Mouse (Mus musculus) adrenal gland, adult 8-10 months (tissue): ENCODE measurements around the gene Cops6. TPM values are rescaled to one million over a fixed set of nuclear protein-coding genes. Genes with fewer than 3 reads are reported as not detected.

Experiments
- DNase-seq: peaks from one replicate; pipeline ENCODE4 v3.0.0; 2022
- total RNA-seq, 4 experiments: library from RNA; stranded (reverse); gene quantifications; 2 replicates each; pipeline ENCODE4 v1.2.4; 2022

Cops6 gene
- 100 to 1,000 TPM; 123 to 142 (median 139) TPM for total RNA-seq

DNA sequence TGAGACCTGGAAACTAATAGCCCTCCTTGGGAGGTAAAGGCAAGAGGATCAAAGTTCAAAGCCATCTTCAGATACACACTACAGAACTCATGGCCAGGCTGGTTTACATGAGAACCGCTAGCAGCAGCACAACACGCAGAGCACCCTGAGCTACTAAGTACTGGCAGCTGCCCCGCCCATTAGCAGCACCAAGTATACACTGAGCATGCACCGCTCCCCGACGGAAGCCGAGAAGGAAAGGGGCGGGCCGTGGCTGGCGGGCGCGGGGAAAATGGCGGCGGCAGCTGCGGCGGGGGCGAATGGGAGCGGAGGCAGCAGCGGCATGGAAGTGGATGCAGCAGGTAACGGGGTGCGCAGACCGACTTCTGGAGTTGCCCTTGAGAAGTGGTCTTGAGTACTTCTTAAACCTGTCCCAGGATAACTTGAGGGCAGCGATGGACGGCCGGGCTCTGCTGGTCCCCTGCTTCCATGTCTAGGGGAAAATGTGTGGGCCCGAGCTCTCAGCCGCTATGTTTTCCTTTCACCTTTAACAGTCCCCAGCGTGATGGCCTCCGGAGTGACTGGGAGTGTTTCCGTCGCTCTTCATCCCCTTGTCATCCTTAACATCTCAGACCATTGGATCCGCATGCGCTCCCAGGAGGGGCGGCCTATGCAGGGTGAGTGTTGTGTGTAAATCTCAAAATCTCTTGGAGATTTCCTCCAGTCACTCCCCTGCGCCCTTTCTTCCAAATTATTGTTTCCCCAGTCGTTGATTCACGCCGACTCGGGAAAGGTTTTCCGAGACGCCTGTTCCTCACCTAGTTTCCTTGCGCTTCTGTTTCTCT, at the start of gene Cops6:
Gene Cops6, plus strand, starts transcription at position 230 of the 824 bp plus-strand sequence.
- DNase-seq = peak; percentile 91

DNA sequence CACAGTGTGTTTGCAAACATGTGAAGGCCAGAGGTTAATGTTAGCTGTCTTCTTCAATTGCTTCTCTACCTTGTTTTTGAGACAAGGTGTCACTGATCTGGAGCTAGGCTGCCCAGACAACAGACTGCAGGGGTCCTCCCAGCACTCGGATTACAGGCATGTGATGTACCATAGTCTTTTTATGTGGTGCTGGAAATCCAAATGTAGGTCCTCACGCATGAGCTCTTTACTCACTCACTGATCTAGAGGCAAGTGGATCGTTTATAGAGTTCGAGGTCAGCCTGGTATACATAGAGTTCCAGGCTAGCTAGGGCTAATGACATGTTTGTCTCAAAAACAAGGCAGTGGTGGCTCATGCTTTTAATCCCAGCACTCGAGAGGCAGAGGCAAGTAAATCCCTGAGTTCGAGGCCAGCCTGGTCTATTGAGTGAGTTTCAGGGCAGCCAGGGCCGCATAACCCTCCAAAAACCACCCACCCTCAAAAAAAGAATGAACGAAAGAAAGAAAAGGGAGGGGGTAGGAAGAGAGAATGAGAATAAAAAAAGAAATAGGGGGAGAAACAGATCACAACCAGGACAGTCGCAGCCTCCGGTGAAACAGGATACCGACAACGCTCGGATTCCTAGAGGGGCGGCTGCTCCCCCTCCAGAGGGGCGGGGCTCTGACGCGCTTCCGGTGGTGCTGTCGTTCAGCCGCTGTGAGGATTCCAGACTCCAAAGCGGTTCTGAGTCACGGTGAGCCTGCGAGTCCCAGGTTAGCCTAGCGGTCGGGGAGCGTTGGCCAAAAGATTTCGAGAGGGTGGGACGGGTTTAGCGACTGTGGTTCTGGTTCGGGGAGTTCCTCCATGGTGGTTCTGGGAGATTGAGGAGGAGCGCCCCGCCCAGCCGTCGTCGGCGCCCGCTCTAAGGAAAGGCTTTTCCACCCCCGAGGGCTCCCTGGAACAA, 44.3 kb upstream of the Cops6 start, which contains the start of gene Zscan21:
Gene Zscan21, plus strand, starts transcription at position 649 of the 944 bp plus-strand sequence.
- peak; percentile 90 for DNase-seq

DNA sequence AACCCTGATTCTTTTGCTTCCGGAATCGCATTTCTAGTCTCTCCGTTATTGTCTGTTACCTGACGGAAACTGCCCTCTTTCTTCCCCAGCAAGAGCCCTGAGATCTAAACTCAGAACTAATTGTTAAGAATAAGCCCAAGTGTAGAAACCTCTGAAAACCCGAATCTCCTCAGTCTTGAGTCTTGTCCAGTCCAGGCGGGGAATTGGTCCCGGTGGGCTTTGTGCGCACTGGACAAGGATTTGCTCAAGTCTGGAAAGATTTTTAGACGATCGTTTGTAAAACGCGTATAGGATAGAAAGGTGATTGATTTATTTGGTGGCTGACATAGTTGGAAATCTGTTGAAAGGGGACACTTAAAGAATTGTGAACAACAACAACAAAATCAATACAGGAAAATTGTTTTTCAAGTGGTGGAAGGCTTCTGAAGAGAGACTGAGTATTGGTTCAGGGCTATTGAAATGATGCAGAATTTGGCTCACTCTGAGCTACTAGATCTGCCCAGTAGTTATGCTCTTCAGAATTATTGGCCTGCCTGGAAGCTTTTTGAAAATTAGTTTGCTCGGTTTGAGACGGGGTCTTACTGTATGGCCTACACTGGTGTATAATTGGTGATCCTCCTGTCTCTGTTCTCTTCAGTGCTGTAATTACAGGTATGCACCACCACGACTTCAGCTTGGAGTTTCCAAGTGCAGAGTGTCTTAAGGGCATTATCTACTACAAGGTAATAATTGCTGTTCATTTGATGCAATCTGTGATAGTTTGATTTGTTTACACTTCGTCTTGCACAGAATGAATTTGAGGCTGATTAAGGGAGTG, 43.5 kb upstream of the Cops6 start:
- DNase-seq = no peak

DNA sequence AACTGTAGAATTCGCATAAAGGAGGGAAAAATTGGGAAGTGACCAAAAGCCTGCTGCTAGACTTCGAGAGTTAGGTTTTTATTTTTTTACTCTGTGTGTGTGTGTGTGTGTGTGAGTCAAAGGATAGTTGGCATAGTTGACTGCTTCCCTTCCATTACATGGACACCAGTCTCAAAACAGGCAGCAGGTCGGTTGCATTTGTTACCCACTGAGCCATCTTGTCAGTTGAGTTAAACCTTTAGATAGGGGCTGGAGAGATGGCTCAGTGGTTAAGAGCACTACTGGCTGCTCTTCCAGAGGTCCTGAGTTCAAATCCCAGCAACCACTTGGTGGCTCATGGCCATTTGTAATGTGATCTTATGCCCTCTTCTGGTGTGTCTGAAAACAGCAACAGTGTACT, 42.8 kb upstream of the Cops6 start:
- no peak for DNase-seq

DNA sequence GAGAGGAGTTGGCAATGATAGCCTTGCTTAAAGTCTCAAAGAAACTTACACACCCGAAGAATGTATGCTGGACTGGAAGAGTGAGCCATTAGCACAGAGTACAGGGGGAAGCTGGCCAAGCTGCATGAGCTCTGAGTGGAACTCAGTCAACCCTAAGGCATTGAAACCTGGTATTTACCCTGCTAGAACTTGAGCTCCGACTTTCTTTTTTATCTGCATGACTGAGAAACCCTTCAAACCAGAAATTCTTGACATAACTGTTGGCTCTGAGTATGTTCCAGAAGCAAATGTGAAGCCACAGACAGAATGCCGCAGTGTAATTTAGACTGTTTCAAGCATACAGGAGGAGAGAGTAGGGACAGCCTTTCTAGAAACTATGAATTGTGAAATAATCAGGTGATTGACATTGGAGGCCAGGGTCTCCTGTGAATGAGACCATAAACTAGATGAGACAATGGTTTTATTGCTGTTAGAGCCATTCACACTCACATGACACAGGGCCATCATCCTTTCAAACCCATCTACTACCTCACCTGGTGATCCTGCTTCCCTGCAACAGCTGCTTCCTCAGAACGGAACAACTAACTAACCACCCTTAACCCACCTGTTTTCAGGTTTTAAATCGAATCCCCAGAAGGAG, 28.3 kb upstream of the Cops6 start:
- DNase-seq = no peak

DNA sequence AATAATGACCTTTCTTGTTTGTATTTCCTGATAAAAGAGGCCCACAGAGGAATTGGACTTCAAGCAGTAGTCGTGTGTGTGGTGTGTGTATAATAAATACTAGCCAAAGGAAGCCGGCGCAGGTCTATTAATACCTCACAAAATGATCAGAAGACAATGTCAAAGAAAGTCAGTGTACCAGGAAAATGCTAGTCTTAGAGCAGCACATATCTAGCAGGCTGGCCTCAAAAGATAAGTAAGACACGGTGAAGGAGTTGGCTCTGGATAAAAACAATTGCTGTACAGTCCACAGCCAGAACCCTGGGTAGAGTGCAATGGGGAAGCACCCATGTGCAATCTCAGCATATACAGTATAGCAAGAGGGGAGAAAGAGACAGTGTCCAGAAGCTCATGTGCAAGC, 23.6 kb upstream of the Cops6 start:
- no peak for DNase-seq

DNA sequence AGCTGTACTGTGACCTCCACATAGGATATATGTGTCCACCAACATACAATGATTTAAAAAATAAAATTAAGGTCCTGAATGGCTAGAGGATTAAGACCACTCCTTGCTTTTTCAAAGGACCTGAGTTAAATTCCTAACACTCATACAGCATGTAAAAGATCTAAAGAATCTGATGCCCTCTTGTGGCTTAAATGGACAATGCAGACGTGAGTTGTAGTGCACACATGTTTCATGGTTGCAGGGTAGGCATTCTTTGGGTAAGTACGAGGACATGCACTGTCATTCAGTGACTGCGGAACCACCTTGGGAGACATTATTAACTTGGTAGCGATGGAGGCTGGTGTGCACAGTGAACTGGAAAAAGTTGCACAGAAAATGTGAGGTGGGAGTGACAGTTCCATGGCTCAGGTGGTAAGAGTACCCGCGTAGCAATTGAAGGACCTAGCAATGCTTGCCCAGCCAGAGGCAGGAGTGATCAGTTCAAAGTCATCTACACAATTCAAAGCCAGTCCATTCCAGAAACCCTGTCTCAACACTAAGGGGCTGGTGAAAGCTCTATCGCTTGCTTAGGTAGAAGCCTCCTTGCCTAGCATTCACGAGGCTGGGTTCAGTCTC, 22.8 kb upstream of the Cops6 start:
- DNase-seq = no peak

DNA sequence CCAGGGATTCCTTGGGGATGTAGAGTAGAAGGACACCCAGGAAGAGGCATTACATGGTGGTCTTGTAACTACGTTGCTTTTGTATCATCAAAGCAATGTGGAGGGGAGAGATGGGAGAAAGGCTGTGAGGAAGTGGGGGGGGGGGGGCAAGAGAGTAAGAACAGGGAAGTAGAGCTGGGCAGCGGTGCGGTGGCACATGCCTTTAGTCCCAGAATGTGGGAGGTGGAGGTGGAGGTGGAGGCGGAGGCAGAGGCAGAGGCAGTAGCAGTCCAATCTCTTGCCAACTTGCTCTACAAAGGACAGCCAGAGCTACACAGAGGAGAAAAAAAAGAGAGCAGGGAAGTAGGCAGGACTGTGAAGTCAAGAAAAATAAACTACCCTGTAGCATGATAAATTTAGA, 22.3 kb upstream of the Cops6 start:
- no peak for DNase-seq

DNA sequence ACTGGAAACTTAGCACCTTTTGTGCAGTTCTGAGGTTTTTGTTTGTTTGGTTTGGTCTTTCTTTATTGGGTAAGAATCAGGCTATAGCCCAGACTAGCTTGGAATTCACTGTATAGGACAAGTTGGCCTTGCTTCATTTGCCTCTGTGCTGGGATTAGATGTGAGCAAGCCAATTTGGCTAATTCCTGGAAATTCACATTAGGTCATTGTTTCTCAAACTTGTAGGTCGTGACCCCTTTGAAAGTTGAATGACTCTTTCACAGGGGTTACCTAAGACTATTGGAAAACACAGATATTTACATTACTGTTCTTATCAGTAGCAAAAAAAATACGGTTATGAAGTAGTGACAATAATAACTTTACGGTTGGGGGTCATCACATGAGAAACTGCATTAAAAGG, 6.5 kb upstream of the Cops6 start:
- DNase-seq = no peak

DNA sequence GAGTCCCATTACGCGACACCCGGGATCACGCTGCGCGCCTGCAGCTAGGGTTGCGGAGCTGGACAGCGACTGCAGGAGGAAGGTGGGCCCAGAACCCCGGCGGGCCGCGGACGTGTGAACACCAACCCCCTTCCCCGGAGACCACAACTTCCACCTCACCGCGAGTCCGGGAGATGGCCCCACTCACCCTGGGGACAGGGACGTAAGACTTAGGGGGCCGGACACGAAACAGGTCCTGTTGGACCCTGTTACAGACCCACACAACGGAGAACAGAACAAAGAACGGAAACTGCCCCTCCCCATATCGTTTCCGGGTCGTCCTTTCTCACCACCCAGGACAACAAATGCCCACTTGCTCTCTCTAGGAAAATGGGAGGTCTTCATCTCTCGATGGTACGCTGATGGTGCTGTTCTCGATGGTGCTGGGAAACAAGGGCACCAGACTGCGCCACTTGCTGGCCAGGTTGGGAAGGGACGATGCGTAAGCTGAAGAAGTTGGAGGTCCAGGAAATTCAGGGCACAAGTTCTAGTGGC, 5.4 kb upstream of the Cops6 start, which contains the start of gene Zfp113:
Gene Zfp113, minus strand, starts transcription at position 302 of the 534 bp plus-strand sequence.
- DNase-seq = peak; percentile 89

DNA sequence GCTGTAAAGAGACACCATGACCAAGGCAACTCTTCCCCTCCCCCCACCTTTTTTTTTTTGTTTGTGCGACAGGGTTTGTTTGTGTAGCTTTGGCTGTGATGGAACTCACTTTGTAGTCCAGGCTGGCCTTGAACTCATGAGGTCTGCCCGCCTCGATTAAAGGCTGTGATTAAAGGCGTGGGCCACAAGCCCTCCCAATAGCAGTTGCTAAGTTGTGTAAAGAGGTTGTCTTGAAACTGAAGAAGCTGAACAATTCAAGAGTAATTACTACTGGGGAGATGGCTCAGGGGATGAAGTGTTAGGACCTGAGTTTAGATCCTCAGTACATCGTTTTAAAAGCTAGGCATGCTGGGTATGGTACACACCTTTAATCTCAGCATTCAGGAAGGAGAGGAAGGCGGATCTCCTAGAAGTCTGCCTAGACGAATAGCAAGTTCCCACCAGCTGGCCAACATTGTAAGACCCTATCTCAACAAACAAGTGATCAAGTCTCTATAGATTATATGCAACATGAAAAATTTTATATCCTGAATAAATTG, 578 bp upstream of the Cops6 start:
- DNase-seq = no peak

DNA sequence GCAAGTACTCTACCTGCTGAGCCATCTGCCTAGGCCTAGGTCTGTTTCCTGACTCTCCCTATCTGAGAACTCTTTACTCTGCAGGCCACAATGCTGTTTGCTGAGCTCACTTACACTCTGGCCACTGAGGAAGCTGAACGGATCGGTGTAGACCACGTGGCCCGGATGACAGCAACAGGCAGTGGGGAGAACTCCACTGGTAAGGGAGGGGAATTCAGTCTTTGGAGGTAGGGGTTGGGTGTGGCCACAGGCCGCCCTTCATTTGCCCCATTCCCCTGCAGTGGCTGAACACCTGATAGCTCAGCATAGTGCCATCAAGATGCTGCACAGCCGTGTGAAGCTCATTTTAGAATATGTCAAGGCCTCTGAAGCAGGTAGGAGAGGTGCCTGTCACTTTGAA, 2.2 kb downstream of the Cops6 start:
- no peak for DNase-seq

DNA sequence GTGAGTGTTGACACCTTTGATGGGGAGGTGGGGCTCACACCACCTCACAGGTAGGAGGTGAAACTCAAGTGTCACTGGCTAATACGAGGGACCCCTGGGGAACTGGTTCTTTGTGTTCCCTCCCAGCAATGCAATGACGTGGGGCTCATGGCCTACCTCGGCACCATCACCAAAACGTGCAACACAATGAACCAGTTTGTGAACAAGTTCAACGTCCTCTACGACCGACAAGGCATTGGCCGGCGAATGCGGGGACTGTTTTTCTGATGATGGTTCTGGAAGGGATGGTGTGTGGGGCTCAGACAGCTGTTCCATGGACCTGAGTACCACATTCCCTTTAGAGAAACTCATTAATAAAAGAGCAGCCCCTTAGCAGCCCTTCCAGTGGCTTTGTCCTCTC, 2.7 kb downstream of the Cops6 start:
- no peak for DNase-seq

DNA sequence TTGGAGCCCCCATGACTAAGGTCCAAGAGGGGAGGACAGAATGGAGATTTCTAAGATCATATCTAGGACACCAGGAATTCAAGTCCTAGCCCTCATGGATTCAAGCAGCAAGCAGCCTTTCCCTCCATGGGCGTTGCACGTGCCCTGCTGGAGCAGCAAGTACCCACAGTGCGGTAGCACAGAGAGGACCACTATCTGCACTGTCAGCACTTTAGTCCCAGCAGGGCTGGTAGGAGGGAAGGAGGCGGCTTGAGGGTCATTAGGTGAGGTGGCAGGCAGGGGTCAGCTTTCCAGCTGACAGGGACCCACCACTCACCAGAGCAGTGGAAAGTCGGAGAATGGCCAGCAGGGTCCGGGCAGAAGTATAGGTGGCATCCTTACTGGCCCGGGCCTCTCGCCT, 4.7 kb downstream of the Cops6 start:
- DNase-seq = no peak

DNA sequence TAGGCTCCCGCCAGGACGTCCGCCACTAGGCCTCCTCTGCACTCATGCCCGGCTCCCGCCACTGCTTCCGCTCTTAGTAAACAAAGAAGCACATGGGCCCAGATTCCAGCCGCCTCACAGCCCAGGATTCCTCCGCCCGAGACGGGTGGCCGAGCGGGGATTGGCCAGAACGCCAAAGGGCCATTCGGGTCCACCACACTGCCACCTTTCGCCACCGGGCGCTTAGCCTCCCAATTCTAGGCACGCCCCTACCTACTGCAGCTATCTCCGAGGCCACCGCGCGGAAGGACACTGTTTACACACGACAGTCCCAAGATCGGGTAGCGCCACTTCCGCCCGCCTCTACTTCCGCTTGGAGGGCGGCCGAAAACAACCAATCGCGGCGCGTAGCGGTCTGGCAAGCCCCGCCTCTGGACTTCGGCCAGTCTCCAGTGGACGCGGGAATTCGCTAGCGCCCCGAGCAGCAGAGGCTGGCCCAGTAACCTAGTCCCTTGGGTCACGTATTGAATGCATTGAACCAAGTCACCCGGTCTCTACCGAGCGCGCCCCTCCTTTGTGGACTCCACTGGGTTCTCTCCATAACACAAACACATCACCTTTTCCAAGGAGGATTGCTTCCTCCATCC, 10.2 kb downstream of the Cops6 start:
- DNase-seq = peak; percentile 96

DNA sequence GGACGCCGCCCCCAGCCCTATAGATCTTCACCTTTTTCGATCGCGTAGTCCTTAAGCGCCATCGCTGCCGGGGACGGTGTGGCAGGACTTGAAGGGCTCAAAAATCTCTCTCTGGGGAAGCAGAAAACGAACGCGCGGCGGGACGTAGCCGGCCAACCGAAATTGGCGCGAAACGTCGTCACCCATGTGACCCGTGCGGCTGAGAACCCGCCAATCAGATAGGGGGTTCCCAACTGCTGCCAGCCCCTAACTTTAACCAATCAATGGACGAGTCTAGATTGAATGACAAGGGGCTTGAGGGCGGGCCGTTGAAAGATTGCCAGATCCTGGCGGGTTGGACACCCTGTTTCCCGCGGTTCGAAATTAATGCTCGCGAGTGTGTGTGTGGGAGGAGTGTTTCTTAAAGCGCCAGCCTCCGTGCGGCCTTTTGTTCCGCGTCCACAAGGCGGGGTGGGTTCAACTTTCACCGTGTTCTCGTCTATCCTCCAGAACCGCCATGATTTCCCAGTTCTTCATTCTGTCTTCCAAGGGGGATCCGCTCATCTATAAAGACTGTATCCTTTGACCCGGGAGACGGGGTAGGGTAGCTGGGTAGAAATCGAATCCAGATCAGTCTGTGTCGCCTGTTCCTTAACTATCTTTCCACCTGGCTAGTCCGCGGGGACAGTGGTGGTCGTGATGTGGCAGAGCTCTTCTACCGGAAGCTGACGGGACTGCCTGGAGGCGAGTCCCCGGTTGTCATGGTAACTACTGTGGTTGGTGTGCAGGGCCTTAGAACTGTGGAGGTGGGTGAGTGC, 11.0 kb downstream of the Cops6 start, which contains the start of the genes Ap4m1 and Mcm7:
Gene Ap4m1, plus strand, starts transcription at position 308 of the 797 bp plus-strand sequence.
Gene Mcm7, minus strand, starts transcription at position 728 of the 797 bp plus-strand sequence.
- peak; percentile 98 for DNase-seq

DNA sequence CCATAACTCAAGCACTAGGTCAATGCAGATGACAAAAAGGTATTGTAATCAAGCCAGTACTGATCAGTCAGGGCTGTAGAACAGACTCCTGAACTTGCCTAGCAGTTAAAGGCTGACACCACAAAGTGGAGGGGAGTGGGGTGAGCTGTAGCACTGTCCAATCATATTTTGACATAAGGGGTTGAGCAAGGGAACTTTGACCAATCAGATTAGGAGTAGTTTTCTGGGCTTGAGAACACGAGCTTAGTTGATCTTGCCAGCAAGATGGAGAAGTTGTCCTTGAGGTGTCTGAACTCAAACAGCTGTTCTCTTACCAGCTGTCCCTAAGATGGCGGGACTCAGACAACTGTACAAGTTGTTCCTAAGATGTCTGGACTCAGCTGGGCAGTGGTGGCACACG, 12.3 kb downstream of the Cops6 start:
- no peak for DNase-seq

DNA sequence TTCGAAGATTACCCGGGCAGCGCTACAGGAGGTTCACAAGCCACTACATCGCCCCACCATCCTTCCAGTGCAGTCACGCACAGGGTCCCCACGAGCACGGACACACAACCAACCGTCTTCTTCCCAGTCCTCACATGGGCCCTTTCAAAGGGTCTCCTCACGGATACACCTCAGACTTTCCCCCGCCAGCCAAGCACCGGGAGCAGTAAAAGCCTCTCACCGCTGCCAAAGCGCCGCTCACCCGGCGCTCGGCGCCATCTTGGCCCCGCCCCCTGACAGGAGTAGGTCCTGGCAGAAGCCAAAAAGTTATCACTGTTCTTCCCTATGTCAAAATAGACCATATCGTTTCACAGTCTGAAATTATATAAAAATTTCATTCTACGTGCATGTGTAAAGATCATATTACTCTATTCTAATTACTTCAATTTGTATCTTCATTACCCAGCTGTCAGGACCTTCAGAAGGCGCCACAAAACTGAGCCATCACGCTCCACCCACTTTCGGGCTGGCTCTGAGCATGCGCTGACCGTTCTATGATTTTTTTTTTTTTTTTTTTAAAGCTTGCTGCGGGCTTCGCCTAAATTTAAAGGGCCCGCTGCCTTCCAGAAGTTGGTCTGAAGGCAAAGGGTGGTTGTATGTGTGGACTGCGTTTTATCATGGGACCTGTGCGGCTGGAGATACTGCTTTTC, 26.2 kb downstream of the Cops6 start, which contains the start of the genes Taf6 and Cnpy4:
Gene Taf6, minus strand, starts transcription at position 502 of the 689 bp plus-strand sequence.
Gene Cnpy4, plus strand, starts transcription at position 536 of the 689 bp plus-strand sequence.
- DNase-seq = peak; percentile 77
